Mouse (Mus musculus) layer of hippocampus, adult 11-12 months (tissue): ENCODE results near the gene Zfp422.
"Not testable (repeated sequence)": the region's sequence is repeated elsewhere in the genome, so short reads cannot be mapped to it uniquely, and the experiment has no call there.

Experiments
- DNase-seq: peaks from one replicate; pipeline ENCODE4 v3.0.0; 2022; ENCODE audit warnings: low spot score

The Zfp422 gene

GRCm38 (mm10) chr6:116649811-116650210, 21.0 kb upstream of the Zfp422 start:
- no peak for DNase-seq

- no peak for DNase-seq
Measured at GRCm38 (mm10) chr6:116647763-116648162, 19.0 kb upstream of the Zfp422 start.

- no peak for DNase-seq
Measured at GRCm38 (mm10) chr6:116644335-116644734, 15.5 kb upstream of the Zfp422 start.

DNA sequence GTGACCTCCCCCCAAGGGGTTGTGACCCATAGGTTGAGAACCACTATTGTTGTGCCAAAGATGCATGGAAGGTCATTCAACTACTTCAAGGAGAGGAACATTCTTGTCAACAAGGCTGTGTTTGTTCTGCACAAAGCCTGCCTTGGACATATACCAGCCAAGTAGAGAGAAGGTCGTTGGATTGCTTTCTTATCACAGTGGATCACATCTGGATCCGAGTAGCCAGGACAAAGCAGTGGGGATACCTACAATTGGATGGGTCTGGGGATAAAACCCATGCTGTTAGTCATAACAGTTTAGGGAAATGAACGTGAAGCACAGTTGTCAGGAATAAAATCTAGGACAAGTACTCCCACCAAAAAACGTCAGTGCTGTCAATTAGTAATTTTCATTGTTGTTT, 15.1 kb upstream of the Zfp422 start:
- no peak for DNase-seq

GRCm38 (mm10) chr6:116642942-116643341, 14.1 kb upstream of the Zfp422 start:
- no peak for DNase-seq

GRCm38 (mm10) chr6:116639663-116640062, 10.9 kb upstream of the Zfp422 start:
- DNase-seq: no peak

DNA sequence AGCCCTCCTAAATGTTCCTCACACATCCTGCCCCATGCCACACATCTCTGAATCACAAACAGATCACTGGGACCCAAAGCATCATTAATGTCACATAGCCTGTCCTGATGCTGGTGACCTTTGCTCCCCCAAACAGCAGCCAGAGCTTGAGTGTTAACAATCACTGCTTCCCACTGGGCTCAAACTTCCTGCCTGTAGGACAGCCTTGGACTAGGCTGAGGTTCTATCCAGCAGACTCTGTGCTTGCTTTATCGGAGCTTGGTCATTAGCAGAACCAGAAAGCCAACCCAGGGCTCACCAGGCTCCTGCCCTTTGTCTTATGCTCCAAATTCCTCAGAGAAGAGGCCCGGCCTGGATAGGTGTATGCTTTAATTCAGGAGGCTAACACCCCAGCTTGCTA, 10.1 kb upstream of the Zfp422 start:
- DNase-seq: no peak

GRCm38 (mm10) chr6:116637496-116637895, 8.7 kb upstream of the Zfp422 start:
- DNase-seq: no peak

- no peak for DNase-seq
Measured at GRCm38 (mm10) chr6:116636581-116637235, 7.9 kb upstream of the Zfp422 start.

GRCm38 (mm10) chr6:116635251-116636180, 6.7 kb upstream of the Zfp422 start:
- peak; percentile 29 for DNase-seq

DNA sequence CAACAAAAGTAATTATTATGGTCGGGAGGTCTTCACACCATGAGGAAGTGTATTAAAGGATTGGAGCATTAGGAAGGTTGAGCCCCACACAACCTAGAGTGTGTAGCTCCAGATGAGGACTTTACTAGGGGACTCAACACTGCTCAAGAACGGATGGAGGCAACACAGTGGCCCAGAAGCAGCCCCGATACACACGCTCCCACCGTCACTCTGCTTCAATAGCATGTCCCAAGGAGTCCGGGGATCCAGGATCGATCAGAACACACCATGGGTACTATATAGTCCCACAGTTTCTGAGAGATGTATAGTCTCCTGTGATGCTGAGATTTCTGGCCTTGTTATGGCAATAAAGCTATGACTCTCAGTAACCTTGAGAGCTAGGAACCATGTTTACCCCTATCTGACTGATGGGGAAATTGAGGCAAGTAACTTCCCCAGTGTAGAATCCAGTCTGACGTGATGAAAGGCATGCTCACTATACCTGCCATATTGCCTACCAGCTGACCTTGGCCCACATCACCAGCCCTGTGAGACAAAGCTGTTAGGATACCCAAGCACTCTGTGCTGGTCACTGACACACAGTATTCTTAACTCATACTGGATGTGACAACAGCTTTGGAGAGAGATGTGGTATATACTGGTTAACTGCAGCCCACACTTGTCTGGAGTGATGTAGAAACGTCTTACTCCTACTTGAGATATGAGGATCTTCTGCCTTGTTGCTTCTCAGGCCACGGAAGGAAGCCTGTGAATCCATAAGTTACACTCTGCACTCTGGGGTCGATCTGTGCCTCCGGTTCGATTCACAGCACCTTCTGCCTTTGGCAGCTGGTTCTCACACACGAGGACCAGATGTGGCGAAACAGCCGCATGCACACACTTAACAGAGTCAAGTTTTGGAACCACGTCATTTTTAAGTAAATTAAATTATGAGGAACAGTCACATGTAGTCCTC, 5.2 kb upstream of the Zfp422 start:
- no peak for DNase-seq

GRCm38 (mm10) chr6:116632129-116632528, 3.3 kb upstream of the Zfp422 start:
- peak; percentile 84 for DNase-seq

DNA sequence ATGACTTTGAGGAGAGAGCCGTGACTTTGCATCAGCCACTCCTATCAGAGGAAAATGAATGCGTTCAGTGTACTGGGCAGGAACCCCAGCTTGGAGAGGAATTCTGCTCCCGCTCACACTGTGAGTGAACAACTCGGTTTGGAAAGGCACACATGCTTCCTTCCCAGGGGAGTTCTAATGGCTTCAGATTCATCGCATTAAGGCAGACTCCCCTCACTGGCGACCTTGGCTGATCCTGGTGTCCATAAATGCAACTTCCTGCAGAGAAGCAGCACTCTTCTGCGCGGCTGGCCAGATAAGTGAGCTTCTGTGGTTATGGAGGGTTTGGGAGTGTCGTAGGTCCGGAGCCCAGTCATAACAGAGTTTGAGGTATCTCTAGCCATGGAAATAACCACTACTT, 967 bp upstream of the Zfp422 start:
- no peak for DNase-seq

DNA sequence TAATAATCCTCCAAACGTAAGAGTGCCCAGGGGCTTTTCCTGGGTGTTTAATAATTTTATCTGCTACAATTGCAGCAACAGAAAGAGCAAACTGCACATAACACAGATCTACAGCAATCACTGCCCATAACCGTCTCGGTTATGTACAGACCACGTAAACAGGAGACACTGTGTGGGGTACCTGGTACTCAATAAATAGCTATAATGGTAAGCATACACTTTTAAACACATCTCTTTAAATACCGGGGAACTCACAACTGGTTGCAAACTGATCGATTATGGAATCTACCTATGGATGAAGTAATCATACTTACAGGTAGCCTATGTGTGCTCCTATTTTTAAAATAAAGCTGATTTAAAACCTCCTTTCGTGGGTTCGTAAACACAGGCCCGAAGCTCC, 704 bp downstream of the Zfp422 start:
- DNase-seq: no peak

DNA sequence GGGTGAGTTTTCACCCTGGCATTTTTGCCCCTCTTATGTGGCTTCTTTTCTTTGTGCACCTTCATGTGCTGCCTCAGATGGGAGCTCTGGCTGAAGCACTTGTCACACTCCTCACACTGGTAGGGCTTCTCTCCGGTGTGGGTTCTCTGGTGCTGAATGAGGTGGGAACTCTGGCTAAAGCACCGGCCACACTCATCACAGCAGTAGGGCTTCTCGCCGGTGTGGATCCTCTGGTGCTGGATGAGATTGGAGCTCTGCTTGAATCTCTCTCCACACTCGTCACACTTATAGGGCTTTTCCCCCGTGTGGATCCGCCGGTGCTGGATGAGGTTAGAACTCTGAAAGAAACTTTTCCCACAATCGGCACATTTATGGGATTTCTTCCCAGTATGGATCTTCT, 2.4 kb downstream of the Zfp422 start:
- DNase-seq: not testable (repeated sequence)

GRCm38 (mm10) chr6:116621318-116622023, 7.3 kb downstream of the Zfp422 start:
- no peak for DNase-seq

- DNase-seq: no peak
Measured at GRCm38 (mm10) chr6:116618073-116618472, 10.7 kb downstream of the Zfp422 start.

GRCm38 (mm10) chr6:116615719-116616118, 13.1 kb downstream of the Zfp422 start:
- DNase-seq: no peak

- DNase-seq: no peak
Measured at GRCm38 (mm10) chr6:116607230-116607629, 21.6 kb downstream of the Zfp422 start.

GRCm38 (mm10) chr6:116600969-116601368, 27.8 kb downstream of the Zfp422 start:
- DNase-seq: not testable (repeated sequence)

GRCm38 (mm10) chr6:116584095-116584494, 44.7 kb downstream of the Zfp422 start, which contains the start of gene Olfr215:
Gene Olfr215 (minus strand): TSS chr6:116584195.
- no peak for DNase-seq
